Mouse (Mus musculus) limb, embryonic 11.5 days (tissue): ENCODE results near the gene Cbwd1. TPM values are rescaled to one million over a fixed set of nuclear protein-coding genes. Genes with fewer than 3 reads are reported as not detected.

Experiments
- ATAC-seq: fragments of 200-750 bp; cut with Nextera tagmentation; 2 replicates; pipeline ENCODE4 v1.8.0; 2017; ENCODE audit warnings: low read depth; ENCODE audit not compliant: insufficient number of reproducible peaks, low FRiP score, low TSS enrichment
- DNase-seq: peaks from one replicate; pipeline ENCODE4 v3.0.0-alpha.2; 2015; ENCODE audit warnings: low spot score
- H3K27ac ChIP-seq: fragments of 300-500 bp; sonication (generic); replicated peaks from 2 replicates; pipeline ENCODE4 v1.5.1; 2014; ENCODE audit warnings: low read depth, mild to moderate bottlenecking, low read length
- H3K27me3 ChIP-seq: fragments of 300-500 bp; sonication (generic); 2 replicates; pipeline ENCODE4 v1.6.1; 2014; ENCODE audit warnings: mild to moderate bottlenecking, low read length, mixed read lengths; ENCODE audit not compliant: control insufficient read depth, insufficient read depth
- H3K36me3 ChIP-seq: fragments of 300-500 bp; sonication (generic); 2 replicates; pipeline ENCODE4 v1.6.1; 2014; ENCODE audit warnings: mild to moderate bottlenecking, low read length, moderate library complexity, mixed read lengths; ENCODE audit not compliant: control insufficient read depth, insufficient read depth
- H3K4me1 ChIP-seq: fragments of 300-500 bp; sonication (generic); 2 replicates; pipeline ENCODE4 v1.6.1; 2014; ENCODE audit warnings: low read length, mixed read lengths; ENCODE audit not compliant: control insufficient read depth, insufficient read depth
- H3K4me2 ChIP-seq: fragments of 300-500 bp; sonication (generic); 2 replicates; pipeline ENCODE4 v1.6.1; 2014; ENCODE audit warnings: low read depth, mild to moderate bottlenecking, moderate library complexity; ENCODE audit not compliant: severe bottlenecking
- H3K4me3 ChIP-seq: fragments of 300-500 bp; sonication (generic); 2 replicates; pipeline ENCODE4 v1.5.1; 2014; ENCODE audit warnings: low read depth, low read length
- H3K9ac ChIP-seq: fragments of 300-500 bp; sonication (generic); 2 replicates; pipeline ENCODE4 v1.6.1; 2014; ENCODE audit warnings: mild to moderate bottlenecking, low read length
- H3K9me3 ChIP-seq: fragments of 300-500 bp; sonication (generic); 2 replicates; pipeline ENCODE4 v1.6.1; 2016; ENCODE audit warnings: low read length; ENCODE audit not compliant: control insufficient read depth
- WGBS: fragments of 180-500 bp; shearing (Covaris S2); extraction: QIAGEN DNeasy Blood & Tissue Kit; methylation state at CpG from one replicate; pipeline ENCODE4 v1.1.7; 2014; 5-methylcytosine and 5-hydroxymethylcytosine counted together
- polyA plus RNA-seq: library from polyadenylated mRNA; unstranded; fragments of >200 nt; fragmentation: Nextera tagmentation; extraction: Ambion mirVana; gene quantifications from 2 replicates; pipeline ENCODE4 v1.2.1, GENCODE M21; 2014

Cbwd1 gene
- polyA plus RNA-seq, 1 experiment from 2014 or later = 21.0 TPM

- H3K9me3 ChIP-seq = no peaks in the 10 kb centered on the region
- peak overlapping the region; percentile 97; the same call in 1 of the 2 replicates for H3K4me2 ChIP-seq
- peaks cover 34% of the 10 kb centered on the region for H3K27me3 ChIP-seq
- no peak overlapping the region for H3K27ac ChIP-seq
- no peak overlapping the region for H3K9ac ChIP-seq
- DNase-seq (no peak), ATAC-seq (no peak)
- no peaks in the 10 kb centered on the region for H3K36me3 ChIP-seq
- H3K4me3 ChIP-seq = no peak overlapping the region
- WGBS = 74% methylated on average over 5 of the region's 5 CpGs
- H3K4me1 ChIP-seq = no peaks in the 10 kb centered on the region
Observed at GRCm38 (mm10) chr19:24998561-24998960, 37.2 kb upstream of the Cbwd1 start.

- Histone ChIP-seq H3K27ac (no peak overlapping the region), H3K27me3 (peaks cover 34% of the 10 kb centered on the region), H3K4me2 (no peak overlapping the region), H3K9me3 (no peaks in the 10 kb centered on the region), H3K4me1 (no peaks in the 10 kb centered on the region), H3K9ac (no peak overlapping the region), H3K36me3 (no peaks in the 10 kb centered on the region), H3K4me3 (no peak overlapping the region)
- ATAC-seq (no peak), DNase-seq (no peak)
- WGBS = 71% methylated on average over 12 of the region's 12 CpGs
Observed at GRCm38 (mm10) chr19:24996815-24997704, 35.6 kb upstream of the Cbwd1 start.

DNA sequence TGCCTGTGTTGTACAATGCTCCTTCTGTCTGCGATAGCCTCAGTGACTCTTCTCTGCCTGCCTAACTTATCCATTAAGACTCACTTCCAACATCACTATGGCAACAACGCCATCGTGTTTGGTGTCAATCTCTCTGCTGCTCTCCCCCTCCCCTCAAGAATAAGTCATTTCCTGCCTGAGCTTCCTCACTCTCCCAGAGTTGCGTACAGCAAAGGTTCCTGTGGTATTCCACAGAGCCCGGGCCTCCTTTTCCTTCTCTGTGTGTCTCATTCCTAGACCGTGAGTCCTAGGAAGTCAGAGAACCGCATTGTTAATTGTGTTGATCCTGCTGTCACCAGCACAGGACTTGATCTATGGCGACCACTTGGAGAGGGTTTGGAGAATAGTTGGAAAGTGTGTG, 33.5 kb upstream of the Cbwd1 start:
- H3K9me3 ChIP-seq = no peaks in the 10 kb centered on the region
- ATAC-seq (no peak), DNase-seq (no peak)
- no peak overlapping the region for H3K9ac ChIP-seq
- H3K27me3 ChIP-seq = peaks cover 18% of the 10 kb centered on the region
- no peak overlapping the region for H3K4me3 ChIP-seq
- 45% methylated on average over 8 of the region's 8 CpGs for WGBS
- H3K4me2 ChIP-seq = no peak overlapping the region
- H3K27ac ChIP-seq = no peak overlapping the region
- no peaks in the 10 kb centered on the region for H3K4me1 ChIP-seq
- H3K36me3 ChIP-seq = no peaks in the 10 kb centered on the region

GRCm38 (mm10) chr19:24993526-24993925, 32.1 kb upstream of the Cbwd1 start:
- Histone ChIP-seq H3K4me3 (no peak overlapping the region), H3K9me3 (no peaks in the 10 kb centered on the region), H3K9ac (no peak overlapping the region), H3K4me2 (no peak overlapping the region), H3K27me3 (peaks cover 7% of the 10 kb centered on the region; the same call in 1 of the 2 replicates), H3K27ac (no peak overlapping the region), H3K4me1 (no peaks in the 10 kb centered on the region), H3K36me3 (no peaks in the 10 kb centered on the region)
- 71% methylated on average over 6 of the region's 6 CpGs for WGBS
- ATAC-seq (no peak), DNase-seq (no peak)

DNA sequence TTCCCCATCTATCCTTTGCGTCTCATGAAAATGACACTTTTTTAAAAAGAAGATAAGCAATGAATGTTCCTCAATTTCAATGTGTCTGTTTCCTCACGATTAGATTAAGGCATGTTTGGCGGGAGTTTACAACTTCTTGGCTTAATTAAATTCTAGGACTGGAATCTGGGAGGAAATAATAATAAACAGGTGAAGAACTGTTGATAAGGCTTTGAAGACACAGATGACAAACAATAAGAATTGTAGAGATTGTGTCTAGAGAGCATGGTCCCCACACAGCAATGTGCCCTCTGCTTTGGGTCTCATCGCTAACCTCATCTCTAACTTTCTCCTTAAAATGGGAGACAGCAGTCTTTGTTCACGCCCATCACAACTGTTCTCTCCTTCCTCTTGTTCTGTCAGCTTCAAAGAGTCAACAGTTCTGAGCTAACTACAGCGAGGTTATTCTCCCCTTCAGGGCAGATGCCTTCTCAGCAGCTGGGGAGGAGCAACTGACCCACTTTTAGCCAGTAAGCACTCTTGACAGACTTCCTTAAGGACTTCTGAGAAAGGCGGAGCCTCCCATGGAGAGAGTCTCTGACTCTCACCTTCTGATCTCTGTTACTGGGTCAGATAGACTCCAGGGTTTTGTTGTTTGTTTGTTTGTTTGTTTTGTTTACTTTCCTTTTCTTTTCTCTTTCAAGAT, 28.9 kb upstream of the Cbwd1 start:
- no peaks in the 10 kb centered on the region for H3K27me3 ChIP-seq
- WGBS = 68% methylated on average over 7 of the region's 7 CpGs

DNA sequence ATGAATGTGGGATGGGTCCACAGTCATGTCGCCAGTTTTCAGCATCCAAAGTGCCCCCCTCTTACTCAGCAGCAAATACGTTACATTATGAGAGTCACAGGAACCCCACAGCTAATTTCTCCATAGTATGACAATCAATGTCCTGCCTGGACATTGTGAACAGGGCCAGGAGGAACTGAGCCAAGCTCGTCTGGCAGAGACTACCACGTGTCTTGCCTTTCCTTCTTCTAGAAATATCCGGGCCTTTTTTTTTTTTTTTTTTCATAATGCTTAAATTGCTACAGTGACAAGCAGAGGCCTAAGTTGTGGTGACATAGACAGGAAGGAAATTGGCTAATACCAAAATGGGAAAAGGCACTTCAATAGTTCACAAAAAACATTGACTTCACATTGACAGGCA, 27.4 kb upstream of the Cbwd1 start:
- H3K9ac ChIP-seq = no peak overlapping the region
- no peaks in the 10 kb centered on the region for H3K27me3 ChIP-seq
- H3K9me3 ChIP-seq = no peaks in the 10 kb centered on the region
- no peaks in the 10 kb centered on the region for H3K36me3 ChIP-seq
- H3K4me3 ChIP-seq = no peak overlapping the region
- ATAC-seq (no peak), DNase-seq (no peak)
- H3K4me1 ChIP-seq = no peaks in the 10 kb centered on the region
- H3K27ac ChIP-seq = no peak overlapping the region
- H3K4me2 ChIP-seq = no peak overlapping the region
- WGBS = 88% methylated on average over 5 of the region's 5 CpGs

More for the DNA sequence above, 28.9 kb upstream of the Cbwd1 start:
- H3K9me3 ChIP-seq = no peaks in the 10 kb centered on the region
- no peak overlapping the region for H3K27ac ChIP-seq
- no peaks in the 10 kb centered on the region for H3K4me1 ChIP-seq
- no peak for ATAC-seq
- no peak overlapping the region for H3K4me2 ChIP-seq
- DNase-seq = no peak
- no peak overlapping the region for H3K4me3 ChIP-seq
- H3K9ac ChIP-seq = no peak overlapping the region
- H3K36me3 ChIP-seq = no peaks in the 10 kb centered on the region

- H3K27ac ChIP-seq = no peak overlapping the region
- H3K36me3 ChIP-seq = no peaks in the 10 kb centered on the region
- no peaks in the 10 kb centered on the region for H3K9me3 ChIP-seq
- no peaks in the 10 kb centered on the region for H3K27me3 ChIP-seq
- H3K4me1 ChIP-seq = no peaks in the 10 kb centered on the region
- 79% methylated on average over 4 of the region's 4 CpGs for WGBS
- no peak overlapping the region for H3K4me2 ChIP-seq
- DNase-seq (no peak), ATAC-seq (no peak)
- no peak overlapping the region for H3K4me3 ChIP-seq
- H3K9ac ChIP-seq = no peak overlapping the region
Observed at GRCm38 (mm10) chr19:24987355-24987754, 25.9 kb upstream of the Cbwd1 start.

- Histone ChIP-seq H3K9ac (no peak overlapping the region), H3K27ac (no peak overlapping the region), H3K4me2 (no peak overlapping the region), H3K36me3 (no peaks in the 10 kb centered on the region), H3K9me3 (no peaks in the 10 kb centered on the region), H3K4me3 (no peak overlapping the region), H3K4me1 (no peaks in the 10 kb centered on the region), H3K27me3 (no peaks in the 10 kb centered on the region)
- DNase-seq (no peak), ATAC-seq (no peak)
- WGBS = 97% methylated on average over 2 of the region's 2 CpGs
Observed at GRCm38 (mm10) chr19:24985045-24985444, 23.6 kb upstream of the Cbwd1 start.
